ENCODE assay signal across 21 mouse cellular contexts in the genomic region with DNA sequence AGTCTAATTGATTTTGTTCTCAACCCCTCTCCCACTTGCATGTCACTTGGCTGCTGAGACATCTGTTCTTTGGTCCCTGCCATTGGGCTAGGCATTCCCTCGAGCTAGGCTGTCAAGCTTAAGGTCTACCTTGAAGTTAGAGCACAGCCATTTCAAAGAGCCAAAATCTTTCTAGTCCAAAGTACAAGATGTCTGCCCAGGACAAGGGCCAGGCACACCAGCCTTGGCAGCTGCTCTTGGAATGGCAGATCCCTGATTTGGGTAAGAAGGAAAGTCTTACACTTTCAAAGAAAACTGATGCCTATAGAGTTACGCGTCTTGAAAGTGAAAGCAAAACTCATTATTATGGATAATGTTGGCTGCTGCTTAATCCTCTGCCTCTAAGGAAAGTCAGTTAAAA.
"Had no signal": no experiment of that assay in that cellular context is flagged by ENCODE, and none has a peak within 500 bp of the region (broad histone marks: within the 10 kb centered on the region; RNA-seq: fewer than 3 reads in every experiment).

No protein-coding gene starts in this region.

- H3K4me3 ChIP-seq: kidney, embryonic 15.5 days; left cerebral cortex, adult 2 months; liver, embryonic 12.5 days; liver, embryonic 15.5 days; lung, embryonic 15.5 days; megakaryocyte, embryonic 14.5 days; midbrain, embryonic 10.5 days; midbrain, embryonic 13.5 days; myocyte; neural tube, embryonic 13.5 days had no signal

- H3K9me3 ChIP-seq: kidney, embryonic 15.5 days; liver, embryonic 12.5 days; liver, embryonic 15.5 days; lung, embryonic 15.5 days; megakaryocyte, embryonic 14.5 days; midbrain, embryonic 10.5 days; midbrain, embryonic 13.5 days; neural tube, embryonic 13.5 days had no signal

- H3K27ac ChIP-seq: kidney, embryonic 15.5 days; left cerebral cortex, adult 2 months; liver, embryonic 12.5 days; liver, embryonic 15.5 days; lung, embryonic 15.5 days; midbrain, embryonic 10.5 days; midbrain, embryonic 13.5 days; neural tube, embryonic 13.5 days had no signal

- DNase-seq: kidney, postnatal 25 days; layer of hippocampus, postnatal 36 days; lung, adult 18-20 months; lung, postnatal 10 days; lung, postnatal 36 days; retina, postnatal 1 day; right cerebral cortex, postnatal 25 days; thymus, adult 18-20 months; thymus, postnatal 36 days had no signal

- H3K9ac ChIP-seq: kidney, embryonic 15.5 days; liver, embryonic 12.5 days; liver, embryonic 15.5 days; lung, embryonic 15.5 days; midbrain, embryonic 13.5 days; neural tube, embryonic 13.5 days had no signal

- H3K27me3 ChIP-seq: kidney, embryonic 15.5 days; liver, embryonic 12.5 days; liver, embryonic 15.5 days; lung, embryonic 15.5 days; megakaryocyte, embryonic 14.5 days; midbrain, embryonic 13.5 days; neural tube, embryonic 13.5 days had no signal

- ATAC-seq: intestine, embryonic 16.5 days; liver, embryonic 12.5 days; midbrain, embryonic 13.5 days; midbrain, embryonic 16.5 days had no signal

- H3K4me2 ChIP-seq: kidney, embryonic 15.5 days; liver, embryonic 12.5 days; liver, embryonic 15.5 days; lung, embryonic 15.5 days; midbrain, embryonic 13.5 days; neural tube, embryonic 13.5 days had no signal

- H3K4me1 ChIP-seq: kidney, embryonic 15.5 days; liver, embryonic 12.5 days; liver, embryonic 15.5 days; megakaryocyte, embryonic 14.5 days; midbrain, embryonic 10.5 days; midbrain, embryonic 13.5 days; neural tube, embryonic 13.5 days had no signal
